Comparison of ENCODE assay signal across 7 mouse cellular contexts in genomic region chr4:58911069-58911830, GRCm38 (mm10). TPM values are rescaled to one million over a fixed set of nuclear protein-coding genes. Genes with fewer than 3 reads are reported as not detected.
DNase-seq lines count a peak whose midpoint lies in the region; ATAC-seq lines count a peak whose summit lies in the region.

No protein-coding gene starts in this region.

- ATAC-seq in intestine, embryonic 16.5 days, result peak; percentile 50
- peak; percentile 80 for ATAC-seq in midbrain, embryonic 13.5 days

- H3K4me3 ChIP-seq in intestine, embryonic 16.5 days (ENCODE audit: low read length), result peak overlapping the region; percentile 93
- H3K4me3 ChIP-seq in limb, embryonic 10.5 days, result peak overlapping the region; percentile 91
- peak overlapping the region; percentile 92 for H3K4me3 ChIP-seq in midbrain, embryonic 13.5 days (replicated peaks)

- H3K27ac ChIP-seq in intestine, embryonic 16.5 days (ENCODE audit: low read length), result peak overlapping the region; percentile 98
- H3K27ac ChIP-seq in limb, embryonic 10.5 days, result peak overlapping the region; percentile 99
- peak overlapping the region; percentile 98 for H3K27ac ChIP-seq in midbrain, embryonic 13.5 days

- peak overlapping the region; percentile 77 for H3K4me2 ChIP-seq in intestine, embryonic 16.5 days (ENCODE audit: low read depth, low read length)
- peak overlapping the region; percentile 77 for H3K4me2 ChIP-seq in midbrain, embryonic 13.5 days (replicated peaks)

- no peaks in the 10 kb centered on the region for H3K9me3 ChIP-seq in intestine, embryonic 16.5 days (ENCODE audit: control insufficient read depth, low read length)
- H3K9me3 ChIP-seq in limb, embryonic 10.5 days (replicated peaks), result no peaks in the 10 kb centered on the region
- H3K9me3 ChIP-seq in midbrain, embryonic 13.5 days, result no peaks in the 10 kb centered on the region

- intact Hi-C loops in gastrocnemius, postnatal 36 days (cut with DNase I), result loop anchor here (5.0 kb wide), 1 partner anchor 34 kb away; no protein-coding TSS in a partner anchor

- under 1% methylated on average over 56 of the region's 56 CpGs for WGBS in intestine, embryonic 16.5 days
- under 1% methylated on average over 56 of the region's 56 CpGs for WGBS in limb, embryonic 10.5 days
- under 1% methylated on average over 54 of the region's 56 CpGs for WGBS in midbrain, embryonic 13.5 days

- H3K27me3 ChIP-seq in intestine, embryonic 16.5 days (replicated peaks; ENCODE audit: control insufficient read depth, insufficient read depth, low read length), result no peaks in the 10 kb centered on the region
- H3K27me3 ChIP-seq in limb, embryonic 10.5 days (ENCODE audit: low read depth, poor library complexity, severe bottlenecking), result no peaks in the 10 kb centered on the region
- H3K27me3 ChIP-seq in midbrain, embryonic 13.5 days, result no peaks in the 10 kb centered on the region; the same call in 1 of the 2 replicates

- DNase-seq in adrenal gland, adult 2 months, result peak; percentile 81
- peak; percentile 79 for DNase-seq in embryo, embryonic 11 days
- DNase-seq in gastrocnemius, postnatal 36 days, result peak; percentile 47 to 70
- DNase-seq in limb, embryonic 10.5 days (ENCODE audit: low spot score), result peak; percentile 78
- DNase-seq in spleen, adult 12 weeks (ENCODE audit: low spot score), result peak; percentile 40

- H3K9ac ChIP-seq in intestine, embryonic 16.5 days (ENCODE audit: low read depth, low read length), result peak overlapping the region; percentile 97
- peak overlapping the region; percentile 94 for H3K9ac ChIP-seq in midbrain, embryonic 13.5 days (replicated peaks)

- peaks cover 8% of the 10 kb centered on the region for H3K4me1 ChIP-seq in intestine, embryonic 16.5 days (ENCODE audit: control insufficient read depth, insufficient read depth, low read length)
- peaks cover 16% of the 10 kb centered on the region for H3K4me1 ChIP-seq in limb, embryonic 10.5 days
- peaks cover 19% of the 10 kb centered on the region for H3K4me1 ChIP-seq in midbrain, embryonic 13.5 days (replicated peaks)

- no peaks in the 10 kb centered on the region for H3K36me3 ChIP-seq in intestine, embryonic 16.5 days (ENCODE audit: control insufficient read depth, insufficient read depth, low read length)
- no peaks in the 10 kb centered on the region for H3K36me3 ChIP-seq in limb, embryonic 10.5 days
- no peaks in the 10 kb centered on the region for H3K36me3 ChIP-seq in midbrain, embryonic 13.5 days

RNA-seq across cellular contexts. Expression of gene Ecpas, which starts 1.3 kb away (rescaled TPM):
- 100 to 1,000 TPM; 132 to 194 TPM for total RNA-seq in adrenal gland, adult 2 months (2021)
- polyA plus RNA-seq in adrenal gland, adult 2 months (2012; rRNA removed), result 55.6 and 63.9 TPM in 2 replicates
- total RNA-seq in gastrocnemius, postnatal 36 days (2021), result 100 to 1,000 TPM; 302 to 321 TPM
- 21.4 and 23.7 TPM in 2 replicates for polyA plus RNA-seq in intestine, embryonic 16.5 days (2015; fragmentation: Nextera tagmentation; extraction: Ambion mirVana)
- 36.6 and 38.8 TPM in 2 replicates for polyA plus RNA-seq in limb, embryonic 10.5 days (2016; fragmentation: Nextera tagmentation; extraction: Ambion mirVana)
- polyA plus RNA-seq in midbrain, embryonic 13.5 days (2015; fragmentation: Nextera tagmentation; extraction: Ambion mirVana), result 30.7 and 32.0 TPM in 2 replicates

RNA-seq across cellular contexts. Expression of gene Zkscan16, which starts 32.2 kb away (rescaled TPM):
- 1 to 10 TPM; 3.1 to 3.5 TPM for total RNA-seq in adrenal gland, adult 2 months (2021)
- 0.17 TPM in 1 of 2 replicates, not detected in the other for polyA plus RNA-seq in adrenal gland, adult 2 months (2012; rRNA removed)
- not detected for total RNA-seq in gastrocnemius, postnatal 36 days (2021)
- polyA plus RNA-seq in intestine, embryonic 16.5 days (2015; fragmentation: Nextera tagmentation; extraction: Ambion mirVana), result 0.16 and 0.29 TPM in 2 replicates
- polyA plus RNA-seq in limb, embryonic 10.5 days (2016; fragmentation: Nextera tagmentation; extraction: Ambion mirVana), result 1.0 and 1.1 TPM in 2 replicates
- 0.77 and 0.95 TPM in 2 replicates for polyA plus RNA-seq in midbrain, embryonic 13.5 days (2015; fragmentation: Nextera tagmentation; extraction: Ambion mirVana)

Comparison
In these comparisons a context has a peak if more than half of its experiments do, and no peak if none do; other contexts are left out.
1. Peak in every context shown above with its lines: DNase-seq, ATAC-seq, H3K4me3 ChIP-seq and H3K27ac ChIP-seq.